Mouse (Mus musculus) cerebellum, adult (tissue): ENCODE results near the gene Cldn12.

ENCODE experiments used
- ATAC-seq: cut with Nextera tagmentation; 2 replicates; pipeline ENCODE4 v1.9.2; 2017; ENCODE audit warnings: mild to moderate bottlenecking, moderate library complexity, mixed read lengths; ENCODE audit not compliant: insufficient number of reproducible peaks, low FRiP score, low TSS enrichment

Gene Cldn12

DNA sequence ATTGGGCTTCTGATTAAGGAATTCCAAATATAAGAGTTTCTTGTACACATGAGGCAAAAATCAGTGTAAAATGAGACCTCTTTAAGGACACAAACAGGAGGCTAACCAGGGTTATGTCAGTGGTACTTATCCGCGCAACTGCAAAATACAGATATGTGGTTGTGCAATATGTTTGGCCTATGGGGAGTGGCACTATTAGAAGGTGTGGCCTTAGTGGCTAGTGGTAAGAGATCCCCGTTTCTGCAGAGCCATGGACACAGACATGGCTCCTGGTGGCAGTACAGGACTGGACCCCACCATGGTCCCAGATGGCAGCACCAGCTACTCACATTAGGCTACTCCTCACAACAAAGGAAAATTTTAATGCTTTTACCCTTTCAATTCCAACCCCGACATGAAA is 19.7 kb downstream of the Cldn12 start:
- no peak for ATAC-seq

DNA sequence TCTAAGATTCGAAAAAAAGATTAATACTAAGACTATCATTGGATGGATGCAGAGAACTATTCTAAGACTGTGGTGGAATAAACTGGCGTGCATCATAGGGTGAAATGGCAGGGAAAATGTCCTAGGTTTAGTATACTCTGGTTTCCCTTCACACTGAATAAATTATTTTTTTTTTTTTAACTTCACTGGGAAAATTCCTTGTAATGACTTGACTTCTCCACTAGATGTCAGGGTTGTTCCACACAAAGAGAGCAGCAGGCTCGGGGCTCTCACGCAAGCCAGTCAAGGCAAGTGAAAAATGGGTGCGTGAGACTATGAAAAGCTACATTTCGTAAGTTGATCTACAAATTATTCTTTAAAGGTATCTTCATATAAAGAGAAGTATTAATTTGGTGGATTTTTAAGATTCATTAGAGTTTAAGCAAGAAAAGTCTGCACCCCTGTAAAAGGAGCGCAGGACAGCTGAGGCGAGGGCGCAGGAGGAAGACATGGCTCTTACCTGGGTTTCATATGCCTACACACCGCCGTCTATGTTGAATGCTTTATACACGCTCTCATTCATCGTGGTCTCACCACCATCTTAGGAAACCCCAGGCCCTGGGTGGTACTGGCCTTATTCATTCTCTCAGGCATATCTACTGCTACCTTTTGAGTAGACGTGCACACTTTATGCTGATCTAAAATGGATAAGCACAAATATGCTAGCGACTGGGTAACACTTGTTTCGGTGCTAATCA is 20.3 kb downstream of the Cldn12 start:
- peak; percentile 55 for ATAC-seq

- no peak for ATAC-seq
These were observed 22.6 kb downstream of the Cldn12 start for GRCm38 (mm10) chr5:5492163-5492562.

GRCm38 (mm10) chr5:5486071-5486470 is 28.7 kb downstream of the Cldn12 start:
- ATAC-seq, result no peak

DNA sequence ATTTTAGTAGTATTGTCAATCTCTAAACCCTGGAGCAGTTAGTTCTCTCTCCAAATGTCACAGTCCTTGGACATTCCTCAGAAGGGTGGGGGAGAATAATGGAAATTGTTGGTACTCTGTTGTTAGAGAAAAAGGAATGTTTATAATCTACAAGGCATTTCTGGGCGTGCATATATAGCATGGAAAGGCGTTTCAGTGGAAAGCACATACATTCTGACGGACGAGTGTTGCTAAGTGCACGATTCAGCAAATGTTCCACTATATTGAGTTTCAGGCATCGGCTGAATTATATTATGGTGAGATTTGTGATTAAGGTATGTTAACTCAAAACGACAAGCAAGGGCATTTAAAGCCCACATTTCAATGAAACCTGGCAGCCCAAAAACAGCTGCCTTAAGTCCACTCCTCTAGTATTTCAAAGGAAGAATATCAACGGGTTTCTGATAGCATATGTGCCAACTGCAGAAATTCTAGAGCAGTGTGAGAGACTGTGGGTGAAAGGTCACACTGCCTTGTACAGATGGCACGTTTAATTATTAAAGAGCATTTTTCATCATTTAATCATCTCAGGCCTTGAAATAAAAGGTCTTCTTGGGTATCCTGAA is 31.4 kb downstream of the Cldn12 start:
- ATAC-seq, result no peak

- no peak for ATAC-seq
These were observed 33.1 kb downstream of the Cldn12 start for GRCm38 (mm10) chr5:5481662-5482061.

- ATAC-seq, result no peak
These were observed 35.7 kb downstream of the Cldn12 start, which contains the start of gene 1700015F17Rik for GRCm38 (mm10) chr5:5479043-5479442. Gene 1700015F17Rik, minus strand, starts transcription at chr5:5479143.

- ATAC-seq, result no peak
These were observed 38.6 kb downstream of the Cldn12 start for GRCm38 (mm10) chr5:5476133-5476532.

GRCm38 (mm10) chr5:5465256-5465655 is 49.5 kb downstream of the Cldn12 start:
- ATAC-seq, result no peak
